Mouse (Mus musculus) embryo, embryonic 11.5 days (tissue): ENCODE measurements around the gene Slc28a2.
"Not testable (repeated sequence)": the region's sequence is repeated elsewhere in the genome, so short reads cannot be mapped to it uniquely, and the experiment has no call there.

Experiments
- DNase-seq: peaks from one replicate; pipeline ENCODE4 v3.0.0-alpha.2; 2012; ENCODE audit warnings: low read depth, low spot score

Gene Slc28a2

DNA sequence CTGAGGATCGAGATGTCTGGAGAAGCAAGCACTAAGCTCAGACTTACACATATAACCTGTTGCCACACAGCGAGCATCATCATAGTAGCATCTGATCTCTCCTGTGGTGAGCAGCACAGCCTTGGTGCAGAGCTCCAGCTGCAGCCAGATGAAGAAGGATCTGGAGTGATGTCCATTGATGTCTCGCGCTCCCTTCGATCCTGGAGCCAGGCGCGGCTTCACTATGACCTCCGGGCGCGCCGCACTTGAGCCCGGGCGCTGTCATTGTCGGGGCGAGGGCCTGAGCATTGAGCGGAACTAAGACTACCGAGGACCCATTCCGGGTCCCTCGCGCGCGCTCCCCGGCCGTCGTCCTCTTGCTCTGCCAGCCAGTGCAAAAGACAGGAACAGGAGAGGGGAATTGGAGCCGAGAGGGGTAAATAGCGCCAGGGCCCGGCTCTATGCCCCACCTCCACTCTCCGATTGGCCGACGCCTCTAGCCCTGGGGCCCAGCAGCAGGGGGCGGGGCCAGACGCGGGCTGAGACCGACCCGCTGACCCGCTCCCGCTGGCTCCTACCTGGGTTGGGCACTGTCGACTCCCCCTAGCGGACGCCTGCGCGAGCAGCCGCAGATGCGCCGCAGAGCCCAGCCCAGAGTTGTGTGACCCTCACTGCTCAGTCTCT is 41.2 kb downstream of the Slc28a2 start:
- DNase-seq = peak; percentile 92

DNA sequence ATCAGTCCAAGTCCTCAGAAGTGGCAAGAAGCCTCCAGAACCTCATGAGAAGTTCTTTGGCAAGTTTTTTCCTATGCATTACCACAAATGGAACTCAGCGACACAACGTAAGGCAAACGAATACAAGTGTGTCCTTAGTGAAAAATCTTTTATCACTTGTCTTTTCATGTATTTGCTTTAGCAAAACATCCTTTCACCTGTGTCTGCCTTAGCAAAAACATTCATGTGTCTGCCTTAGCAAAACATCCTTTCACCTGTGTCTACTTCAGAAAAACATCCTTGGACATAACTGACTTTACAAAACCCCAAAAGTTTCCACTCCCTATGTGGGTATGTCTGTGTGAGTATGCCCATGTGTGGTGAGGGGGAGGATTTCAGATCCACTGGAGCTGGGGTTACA is 42.9 kb downstream of the Slc28a2 start:
- no peak for DNase-seq

GRCm38 (mm10) chr2:122476585-122476984 is 50.3 kb downstream of the Slc28a2 start:
- no peak for DNase-seq

GRCm38 (mm10) chr2:122483787-122484186 is 57.5 kb downstream of the Slc28a2 start:
- DNase-seq = not testable (repeated sequence)

GRCm38 (mm10) chr2:122484641-122485040 is 58.4 kb downstream of the Slc28a2 start, which contains the start of gene Gm14085:
Gm14085 (plus strand) TSS chr2:122484941.
- no peak for DNase-seq

DNA sequence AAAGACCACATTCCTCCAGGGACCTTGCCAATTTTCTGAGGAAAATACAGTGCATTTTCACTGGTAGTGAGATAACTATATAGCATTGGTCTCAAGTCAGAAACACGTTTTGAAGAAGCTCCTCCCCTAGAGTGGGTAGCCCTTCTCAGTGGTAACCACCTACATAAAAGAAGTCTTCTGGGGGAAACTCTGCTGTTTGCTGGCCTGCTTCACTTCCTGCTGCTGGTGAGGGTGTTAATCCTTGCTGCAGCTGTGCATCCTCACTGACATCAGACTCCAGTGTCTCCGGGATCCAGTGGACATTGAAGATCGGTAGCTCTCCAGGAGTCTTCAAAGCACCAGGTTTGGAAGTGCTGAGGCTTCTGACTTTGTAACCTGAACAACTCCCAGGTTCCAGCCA is 59.4 kb downstream of the Slc28a2 start:
- DNase-seq = not testable (repeated sequence)

DNA sequence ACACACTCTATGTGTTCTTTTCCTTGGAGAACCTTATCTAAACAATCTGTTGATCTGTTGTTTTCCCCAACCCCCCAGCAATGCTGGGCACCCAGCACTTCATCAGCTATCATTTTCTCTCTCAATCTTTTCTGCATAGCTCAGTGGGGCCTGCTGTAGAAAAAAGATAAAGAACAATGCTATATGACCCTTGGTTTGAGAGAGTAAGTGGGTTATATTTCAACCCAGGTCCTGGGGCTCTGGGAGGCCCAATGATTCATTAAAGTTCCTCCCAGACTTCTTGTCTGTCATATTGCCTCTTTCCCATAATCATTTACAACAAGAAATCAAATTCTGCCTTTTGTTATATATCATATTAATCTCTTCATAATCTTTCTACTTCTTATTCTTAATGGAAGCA is 59.8 kb downstream of the Slc28a2 start:
- not testable (repeated sequence) for DNase-seq

DNA sequence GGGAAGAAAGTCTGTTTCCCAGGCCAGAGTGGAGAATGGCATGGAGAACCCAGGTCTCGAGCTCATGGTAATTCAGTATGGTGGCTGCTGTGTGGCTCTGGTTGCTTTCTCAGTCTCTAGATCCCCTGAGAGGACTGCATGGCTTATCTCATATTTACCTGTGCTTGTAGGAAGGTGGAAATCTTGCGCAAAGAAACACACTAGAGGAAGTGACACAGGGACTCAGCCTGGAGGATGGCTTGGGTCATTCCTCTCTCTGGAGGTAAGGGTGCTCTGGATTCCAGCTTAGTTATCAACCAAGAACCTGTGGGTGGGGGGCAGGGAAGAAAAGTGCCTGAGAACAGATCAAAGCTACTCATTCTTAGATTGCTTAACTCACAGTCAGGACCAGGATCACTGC is 60.4 kb downstream of the Slc28a2 start:
- no peak for DNase-seq
